Mouse (Mus musculus): ENCODE results near the gene C3ar1.

DNA sequence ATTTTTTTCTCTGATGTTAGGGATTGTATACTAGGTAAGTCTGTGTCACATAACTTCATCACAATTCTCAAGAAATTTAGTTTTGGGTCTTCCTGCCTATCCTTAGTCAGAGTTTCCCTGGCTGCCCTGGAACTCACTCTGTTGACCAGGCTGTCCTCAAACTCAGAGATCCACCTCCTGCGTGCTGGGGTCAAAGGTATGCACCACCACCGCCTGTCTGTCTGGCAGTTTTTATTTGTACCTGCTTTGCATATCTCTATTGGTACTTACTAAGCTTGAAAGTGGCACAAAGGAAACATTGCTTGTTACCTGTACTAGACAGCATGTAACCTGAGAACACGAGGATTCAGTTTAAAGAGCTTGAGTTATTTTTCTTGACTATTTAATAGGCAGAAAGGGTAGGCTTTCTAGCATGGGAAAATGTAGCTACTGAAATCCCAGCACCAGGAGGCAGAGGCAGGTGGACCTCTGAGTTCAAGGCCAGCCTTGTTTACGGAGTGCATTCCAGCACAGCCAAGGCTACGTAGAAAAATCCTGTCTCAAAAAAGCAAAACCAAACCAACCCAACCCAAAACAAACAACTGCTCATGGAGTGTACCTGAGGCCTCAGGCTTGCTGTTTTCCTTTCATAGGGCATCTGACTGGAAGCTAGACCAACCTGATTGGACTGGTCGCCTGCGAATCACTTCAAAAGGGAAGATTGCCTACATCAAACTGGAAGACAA is 24.0 kb upstream of the C3ar1 start:
- no peak for TF ChIP-seq NANOG (IDR thresholded peaks at IDR 0.05; ENCODE audit: borderline replicate concordance, low read length)
- TF ChIP-seq CTCF (conservative IDR thresholded peaks at IDR 0.05; ENCODE audit: low read length) = no peak

All from E14TG2a.4 (cell line).